ENCODE assay signal across 13 mouse cellular contexts in genomic region chr3:35929831-35930230, GRCm38 (mm10). TPM values are rescaled to one million over a fixed set of nuclear protein-coding genes. Genes with fewer than 3 reads are reported as not detected.
DNase-seq lines count a peak whose midpoint lies in the region; ATAC-seq lines count a peak whose summit lies in the region.
"Had no signal": no experiment of that assay in that cellular context is flagged by ENCODE, and none has a peak within 500 bp of the region (broad histone marks: within the 10 kb centered on the region; RNA-seq: fewer than 3 reads in every experiment).

No protein-coding gene starts in this region.

- H3K9ac ChIP-seq in heart, embryonic 14.5 days (ENCODE audit: low read length) = peak overlapping the region; percentile 36; the same call in 1 of the 2 replicates
- H3K9ac ChIP-seq in liver, embryonic 11.5 days (ENCODE audit: low read depth, low read length) = 0 out of 2 replicates have a peak overlapping the region, but pooled peaks have one; percentile 37
- H3K9ac ChIP-seq in forebrain, embryonic 12.5 days = no peak overlapping the region
- H3K9ac ChIP-seq: forebrain, embryonic 15.5 days; hindbrain, embryonic 13.5 days; limb, embryonic 13.5 days had no signal

- peaks cover 10 to 36% of the 10 kb centered on the region in 2 experiments for H3K4me1 ChIP-seq in heart, embryonic 14.5 days (ENCODE audit: control insufficient read depth in 2 of 2, insufficient read depth in 2 of 2, low read length in 2 of 2)
- peaks cover 20% of the 10 kb centered on the region for H3K4me1 ChIP-seq in liver, embryonic 11.5 days (replicated peaks; ENCODE audit: control insufficient read depth, insufficient read depth, low read length)
- peaks cover 23% of the 10 kb centered on the region for H3K4me1 ChIP-seq in forebrain, embryonic 12.5 days

- H3K4me3 ChIP-seq in heart, embryonic 14.5 days (ENCODE audit: control insufficient read depth in 1 of 2, insufficient read depth in 1 of 2, low read depth in 1 of 2, low read length in 2 of 2) = no peak overlapping the region
- no peak overlapping the region for H3K4me3 ChIP-seq in liver, embryonic 11.5 days (ENCODE audit: low read depth, low read length)
- no peak overlapping the region for H3K4me3 ChIP-seq in forebrain, embryonic 12.5 days (replicated peaks)
- H3K4me3 ChIP-seq: forebrain, embryonic 15.5 days; hindbrain, embryonic 13.5 days; limb, embryonic 13.5 days; myocyte had no signal

- 15% methylated on average over 8 of the region's 8 CpGs for WGBS in heart, embryonic 14.5 days
- 19% methylated on average over 8 of the region's 8 CpGs for WGBS in liver, embryonic 11.5 days
- 78% methylated on average over 8 of the region's 8 CpGs for WGBS in forebrain, embryonic 12.5 days

- no peak for ATAC-seq in heart, embryonic 14.5 days (ENCODE audit: insufficient number of reproducible peaks, insufficient read depth, low FRiP score, low read depth)
- no peak for ATAC-seq in liver, embryonic 11.5 days (replicated peaks; ENCODE audit: low FRiP score)
- no peak for ATAC-seq in forebrain, embryonic 12.5 days (ENCODE audit: low FRiP score)
- ATAC-seq: forebrain, embryonic 15.5 days had no signal

- H3K36me3 ChIP-seq in heart, embryonic 14.5 days (ENCODE audit: control insufficient read depth, insufficient read depth, low read length) = no peaks in the 10 kb centered on the region
- H3K36me3 ChIP-seq in liver, embryonic 11.5 days (ENCODE audit: control insufficient read depth, insufficient read depth, low read length) = no peaks in the 10 kb centered on the region
- no peaks in the 10 kb centered on the region; the same call in 1 of the 2 replicates for H3K36me3 ChIP-seq in forebrain, embryonic 12.5 days (replicated peaks)
- H3K36me3 ChIP-seq: forebrain, embryonic 15.5 days; hindbrain, embryonic 13.5 days; limb, embryonic 13.5 days had no signal

- H3K27ac ChIP-seq in heart, embryonic 14.5 days (replicated peaks in 1 of 2; ENCODE audit: control insufficient read depth in 1 of 2, insufficient read depth in 1 of 2, low read depth in 2 of 2, low read length in 2 of 2) = peak overlapping the region in 1 of 2 experiments; percentile 64; a peak in 2 of 4 replicates
- H3K27ac ChIP-seq in liver, embryonic 11.5 days (ENCODE audit: low read depth, low read length) = peak overlapping the region; percentile 43
- no peak overlapping the region for H3K27ac ChIP-seq in forebrain, embryonic 12.5 days
- H3K27ac ChIP-seq: forebrain, embryonic 15.5 days; hindbrain, embryonic 13.5 days; limb, embryonic 13.5 days had no signal

- no peaks in the 10 kb centered on the region for H3K27me3 ChIP-seq in heart, embryonic 14.5 days (ENCODE audit: control insufficient read depth, insufficient read depth, low read length)
- H3K27me3 ChIP-seq in liver, embryonic 11.5 days (replicated peaks; ENCODE audit: control insufficient read depth, insufficient read depth, low read length) = no peaks in the 10 kb centered on the region
- no peaks in the 10 kb centered on the region for H3K27me3 ChIP-seq in forebrain, embryonic 12.5 days
- H3K27me3 ChIP-seq: forebrain, embryonic 15.5 days; hindbrain, embryonic 13.5 days; limb, embryonic 13.5 days had no signal

- peak overlapping the region; percentile 43 for H3K4me2 ChIP-seq in heart, embryonic 14.5 days (ENCODE audit: low read length)
- H3K4me2 ChIP-seq in liver, embryonic 11.5 days = peak overlapping the region; percentile 59
- H3K4me2 ChIP-seq in forebrain, embryonic 12.5 days = no peak overlapping the region
- H3K4me2 ChIP-seq: forebrain, embryonic 15.5 days; hindbrain, embryonic 13.5 days; limb, embryonic 13.5 days had no signal

- no peaks in the 10 kb centered on the region for H3K9me3 ChIP-seq in heart, embryonic 14.5 days (ENCODE audit: control insufficient read depth, low read length)
- no peaks in the 10 kb centered on the region for H3K9me3 ChIP-seq in liver, embryonic 11.5 days (ENCODE audit: control insufficient read depth, low read length)
- no peaks in the 10 kb centered on the region for H3K9me3 ChIP-seq in forebrain, embryonic 12.5 days
- H3K9me3 ChIP-seq: forebrain, embryonic 15.5 days; hindbrain, embryonic 13.5 days; limb, embryonic 13.5 days had no signal

- DNase-seq in heart, postnatal 10 days = no peak
- DNase-seq in thymus, postnatal 25 days = peak; percentile 12
- DNase-seq in thymus, postnatal 10 days (ENCODE audit: low spot score in 2 of 2) = no peak
- DNase-seq in liver, embryonic 11.5 days (ENCODE audit: low spot score) = no peak
- no peak for DNase-seq in embryo, embryonic 11 days
- DNase-seq in layer of hippocampus, postnatal 14 days (ENCODE audit: low spot score in 2 of 2) = no peak
- DNase-seq: cerebellum, postnatal 10 days had no signal

- intact Hi-C loops in heart, postnatal 10 days (cut with DNase I) = loop anchor here (2.0 to 5.0 kb wide), 3 partner anchors 72 to 175 kb away; partner anchors contain the start of genes Acad9, Atp11b and Mccc1

RNA-seq across cellular contexts. Expression of gene Dcun1d1, which starts 7.4 kb away (rescaled TPM):
- 81.2 and 86.0 TPM in 2 replicates for polyA plus RNA-seq in heart, embryonic 14.5 days (2014; fragmentation: Nextera tagmentation; extraction: Ambion mirVana)
- 10 to 100 TPM; 67.6 to 68.3 TPM for total RNA-seq in heart, postnatal 10 days (2021)
- 95.0 and 103 TPM in 2 replicates for polyA plus RNA-seq in liver, embryonic 11.5 days (2014; fragmentation: Nextera tagmentation; extraction: Ambion mirVana)
- 103 and 109 TPM in 2 replicates for polyA plus RNA-seq in forebrain, embryonic 12.5 days (2016; fragmentation: Nextera tagmentation; extraction: Ambion mirVana)
- 10 to 100 TPM; 61.5 to 65.1 TPM for total RNA-seq in layer of hippocampus, postnatal 14 days (2021)
